Mouse (Mus musculus) ES-Bruce4 (cell line): ENCODE data around the gene Chmp2b. TPM values are rescaled to one million over a fixed set of nuclear protein-coding genes. Genes with fewer than 3 reads are reported as not detected.
A peak's percentile ranks its signal among the peaks of the same experiment; 100 is the strongest.

Source experiments
- H3K27ac ChIP-seq: 2 replicates; pipeline ENCODE4 v1.5.1; 2012; ENCODE audit warnings: low read length, inconsistent platforms; ENCODE audit not compliant: insufficient read depth
- H3K27me3 ChIP-seq: 2 replicates; pipeline ENCODE4 v1.6.1; 2012; ENCODE audit warnings: mild to moderate bottlenecking, low read length, inconsistent platforms; ENCODE audit not compliant: control insufficient read depth, poor library complexity, insufficient read depth, severe bottlenecking
- H3K36me3 ChIP-seq: 2 replicates; pipeline ENCODE4 v1.6.1; 2012; ENCODE audit warnings: inconsistent platforms, mild to moderate bottlenecking, low read length, moderate library complexity; ENCODE audit not compliant: control insufficient read depth, poor library complexity, insufficient read depth, severe bottlenecking
- H3K4me1 ChIP-seq: one replicate; pipeline ENCODE4 v1.8.1; 2011; ENCODE audit warnings: low read length; ENCODE audit not compliant: control insufficient read depth, insufficient read depth
- H3K4me3 ChIP-seq: 2 replicates; pipeline ENCODE4 v1.5.1; 2011; ENCODE audit warnings: low read depth, mild to moderate bottlenecking, low read length
- H3K9ac ChIP-seq: 2 replicates; pipeline ENCODE4 v1.6.1; 2012; ENCODE audit warnings: low read depth, mild to moderate bottlenecking, inconsistent platforms; ENCODE audit not compliant: poor library complexity, severe bottlenecking
- H3K9me3 ChIP-seq: replicated peaks from 2 replicates; pipeline ENCODE4 v1.6.1; 2012; ENCODE audit warnings: mild to moderate bottlenecking, low read length, inconsistent platforms; ENCODE audit not compliant: control insufficient read depth, poor library complexity, insufficient read depth, severe bottlenecking
- CTCF ChIP-seq: IDR thresholded peaks from one replicate; pipeline ENCODE4 v1.8.1; 2011; ENCODE audit warnings: low read depth, low read length
- EP300 ChIP-seq: IDR thresholded peaks from 2 replicates; pipeline ENCODE4 v1.6.1; 2011; ENCODE audit warnings: low read depth, low read length; ENCODE audit not compliant: insufficient read depth
- POLR2A ChIP-seq: IDR thresholded peaks from one replicate; pipeline ENCODE4 v1.8.1; 2011; ENCODE audit warnings: low read length; ENCODE audit not compliant: insufficient read depth
- polyA plus RNA-seq: library from polyadenylated mRNA; stranded (reverse); fragments of >200 nt; gene quantifications from 2 replicates; pipeline ENCODE4 v1.2.4, GENCODE M21; 2011; ENCODE audit warnings: low read depth; ENCODE audit not compliant: missing spikeins, insufficient read depth, insufficient read length

Chmp2b gene
- polyA plus RNA-seq, 1 experiment, result 50.0 TPM

- Histone ChIP-seq H3K36me3 (no peaks in the 10 kb centered on the region), H3K27me3 (no peaks in the 10 kb centered on the region), H3K27ac (no peak overlapping the region), H3K4me3 (no peak overlapping the region), H3K9me3 (no peaks in the 10 kb centered on the region), H3K9ac (no peak overlapping the region), H3K4me1 (no peaks in the 10 kb centered on the region)
- no peak for TF ChIP-seq EP300
- no peak for TF ChIP-seq POLR2A
- no peak for TF ChIP-seq CTCF
Observed at GRCm38 (mm10) chr16:65514223-65514622, 48.3 kb downstream of the Chmp2b start.

- Histone ChIP-seq H3K36me3 (no peaks in the 10 kb centered on the region), H3K4me3 (no peak overlapping the region), H3K4me1 (no peaks in the 10 kb centered on the region), H3K27ac (no peak overlapping the region), H3K27me3 (no peaks in the 10 kb centered on the region), H3K9ac (no peak overlapping the region), H3K9me3 (no peaks in the 10 kb centered on the region)
- peak; percentile 12 for TF ChIP-seq CTCF
- no peak for TF ChIP-seq POLR2A
Observed at GRCm38 (mm10) chr16:65497049-65497448, 65.5 kb downstream of the Chmp2b start.

- no peaks in the 10 kb centered on the region for H3K4me1 ChIP-seq
- H3K27ac ChIP-seq, result no peak overlapping the region
- no peak for TF ChIP-seq CTCF
- no peak for TF ChIP-seq POLR2A
- TF ChIP-seq EP300, result no peak
- no peak overlapping the region for H3K4me3 ChIP-seq
- no peaks in the 10 kb centered on the region for H3K36me3 ChIP-seq
- H3K9me3 ChIP-seq, result no peaks in the 10 kb centered on the region
- H3K27me3 ChIP-seq, result no peaks in the 10 kb centered on the region
- no peak overlapping the region for H3K9ac ChIP-seq
Observed at GRCm38 (mm10) chr16:65496030-65496429, 66.5 kb downstream of the Chmp2b start.

Other genes with a start within 250 kb of the Chmp2b start
- not detected in 2 replicates for gene Pou1f1, start 42.2 kb downstream of the Chmp2b start, polyA plus RNA-seq